Mouse (Mus musculus): ENCODE measurements around the gene Nubpl. TPM values are rescaled to one million over a fixed set of nuclear protein-coding genes. Genes with fewer than 3 reads are reported as not detected.

Gene Nubpl
- total RNA-seq, 2 experiments from 2014 or later, result 7.1 to 7.8 TPM

DNA sequence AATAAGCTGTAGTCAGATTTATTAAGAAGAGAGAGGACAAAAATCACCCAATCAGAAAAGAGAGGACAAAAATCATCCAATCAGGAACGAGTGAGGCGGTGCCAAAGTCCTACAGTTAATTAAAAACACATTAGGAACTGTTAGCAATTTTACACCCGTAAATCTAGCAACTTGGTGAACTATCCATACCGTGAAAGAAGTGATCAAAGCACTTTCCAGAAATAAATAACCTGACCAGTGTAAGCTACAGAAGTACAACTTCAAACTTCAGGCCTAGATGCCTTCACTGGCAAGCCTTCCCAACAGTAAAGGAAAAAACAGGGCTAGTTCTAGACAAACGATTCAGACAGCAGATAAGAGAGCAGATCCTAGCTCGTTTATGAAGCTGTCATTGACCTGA is 220.1 kb downstream of the Nubpl start:
- intact Hi-C loops (cut with DNase I), result no loop called here

DNA sequence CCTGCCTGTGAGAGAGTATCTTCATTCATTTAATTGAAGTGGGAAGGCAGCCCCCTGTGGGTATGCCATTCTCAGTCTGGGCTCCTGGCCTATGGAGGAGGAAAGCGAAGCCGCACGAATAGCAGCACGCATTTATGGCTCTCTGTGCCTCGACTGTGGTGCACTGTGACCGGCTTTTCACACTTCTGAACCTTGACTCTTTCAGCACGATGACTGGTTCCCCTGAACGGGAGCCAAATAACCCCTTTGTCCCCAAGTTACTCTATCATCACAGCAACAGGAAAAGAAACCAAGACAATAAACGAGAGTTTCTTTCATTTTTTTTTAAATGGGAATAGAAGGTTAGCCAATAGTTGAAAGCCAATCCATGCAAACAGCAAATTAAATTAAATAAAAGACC is 220.9 kb downstream of the Nubpl start:
- no peak for DNase-seq
- intact Hi-C loops (cut with DNase I), result no loop called here

More for the DNA sequence above, 220.1 kb downstream of the Nubpl start:
- DNase-seq, result no peak

DNA sequence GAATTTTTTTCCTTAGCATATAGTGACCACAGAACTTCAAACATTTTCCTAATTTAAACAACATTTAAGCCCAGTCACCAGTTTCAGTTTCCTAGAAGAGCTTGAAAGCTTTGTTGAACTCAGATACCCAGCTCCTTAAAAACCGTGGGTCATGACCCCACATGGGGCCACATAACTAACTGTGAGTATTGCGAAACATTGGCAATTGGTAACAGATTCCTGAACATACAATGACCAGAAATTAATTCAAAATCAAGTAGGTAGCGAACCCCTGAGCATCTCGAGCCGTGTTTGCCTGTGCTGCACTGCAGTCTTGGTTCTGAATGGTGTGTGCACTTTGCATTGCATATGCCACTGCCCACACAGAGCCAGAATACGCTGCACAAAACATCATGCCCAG is 221.6 kb downstream of the Nubpl start:
- no peak for DNase-seq
- intact Hi-C loops (cut with DNase I), result no loop called here

DNA sequence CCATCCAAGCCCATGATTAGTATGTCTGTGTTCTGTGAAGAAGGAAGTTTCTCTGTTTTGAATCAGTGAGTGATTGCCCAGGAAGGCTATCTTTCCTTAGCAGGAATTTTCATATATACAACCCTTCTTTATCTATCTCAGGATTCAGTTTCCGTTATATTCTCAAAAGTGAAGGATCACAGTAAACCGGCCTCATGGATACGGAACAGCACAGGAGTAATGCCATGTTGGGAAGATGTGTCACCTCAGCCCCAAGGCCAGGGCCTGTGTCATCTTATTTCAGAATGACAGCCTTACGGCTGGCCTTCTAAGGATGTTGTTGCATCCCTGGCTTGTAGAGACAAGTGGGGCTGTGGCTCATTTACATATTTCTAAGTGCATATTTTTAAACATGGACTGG is 231.0 kb downstream of the Nubpl start:
- intact Hi-C loops (cut with DNase I), result no loop called here
- DNase-seq, result no peak

DNA sequence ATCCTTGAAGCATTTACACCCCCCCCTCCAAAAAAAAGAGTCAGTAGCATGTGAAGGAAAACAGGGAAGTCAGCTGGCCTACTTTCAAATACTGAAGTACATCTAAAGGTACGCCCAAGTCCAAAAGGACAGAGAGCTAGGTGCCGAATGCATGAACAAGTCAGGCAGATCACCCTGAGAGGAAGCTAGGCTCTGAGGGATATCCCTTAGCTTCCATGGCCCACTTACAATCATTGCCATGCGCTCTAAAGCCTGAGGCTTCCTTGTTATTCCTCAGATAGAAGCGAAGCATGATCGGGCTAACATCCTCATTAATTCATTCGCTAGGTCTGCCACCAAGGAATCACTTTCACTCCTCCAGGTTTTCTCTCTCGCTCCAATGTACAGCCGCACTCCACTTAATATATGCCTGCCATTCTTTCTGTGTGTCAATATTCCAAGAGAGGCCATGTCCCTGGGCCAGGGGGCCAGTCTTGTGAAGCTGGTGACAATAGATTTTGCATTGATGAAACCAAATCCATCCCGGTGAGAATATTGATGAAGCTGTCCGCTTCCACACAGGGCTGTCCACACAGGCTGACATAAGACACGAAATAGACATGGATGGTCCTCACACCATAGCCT is 237.7 kb downstream of the Nubpl start:
- no peak for DNase-seq
- intact Hi-C loops (cut with DNase I), result no loop called here

DNA sequence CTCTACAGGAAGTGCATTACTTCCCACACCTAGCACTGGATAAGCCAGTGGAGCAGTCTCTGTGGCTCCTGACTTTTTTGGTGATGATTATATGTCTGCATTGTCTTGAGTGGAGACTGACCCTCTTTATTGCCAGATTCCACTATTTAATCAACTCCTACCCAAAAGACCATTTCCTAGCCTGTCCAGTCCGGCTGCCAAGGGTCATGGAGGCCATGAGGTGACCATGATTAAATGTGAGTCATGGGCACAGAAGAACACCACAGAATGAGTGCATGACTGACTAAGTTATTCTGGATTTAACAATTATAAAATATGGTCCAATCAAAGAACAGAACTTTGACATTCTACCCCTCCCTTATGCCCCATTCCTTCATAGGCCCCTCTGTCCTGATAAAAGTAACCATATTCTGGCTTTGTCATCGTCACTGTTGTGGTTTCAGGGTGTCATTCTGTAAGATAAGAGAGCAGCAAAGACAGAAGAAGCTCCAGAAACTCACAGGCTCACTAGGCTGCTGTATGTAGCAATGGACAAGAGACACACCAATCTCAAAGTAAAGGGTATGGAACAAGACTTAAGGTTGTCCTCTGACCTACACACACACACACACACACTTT is 240.7 kb downstream of the Nubpl start:
- intact Hi-C loops (cut with DNase I), result no loop called here
- DNase-seq, result no peak

DNA sequence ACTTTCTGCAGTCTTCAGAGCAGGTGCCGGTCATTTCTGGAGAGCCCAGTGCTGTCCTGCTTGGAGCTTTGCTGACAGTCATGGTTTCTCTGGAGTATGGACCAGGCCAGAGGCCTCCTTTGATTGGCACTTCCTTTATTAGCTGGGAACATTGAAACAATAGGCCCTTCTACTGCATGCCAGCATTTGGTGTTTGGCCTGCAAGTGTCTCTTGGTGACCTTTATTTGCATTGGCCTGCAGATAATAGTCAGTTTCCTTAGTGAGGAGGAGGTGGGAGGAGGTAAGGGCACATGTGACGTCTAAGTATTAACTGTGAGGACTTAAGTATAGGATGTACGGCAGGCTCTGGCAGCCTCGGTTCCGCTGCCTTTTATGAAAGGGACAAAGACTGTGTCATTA is 249.1 kb downstream of the Nubpl start:
- intact Hi-C loops (cut with DNase I), result no loop called here
- no peak for DNase-seq

DNA sequence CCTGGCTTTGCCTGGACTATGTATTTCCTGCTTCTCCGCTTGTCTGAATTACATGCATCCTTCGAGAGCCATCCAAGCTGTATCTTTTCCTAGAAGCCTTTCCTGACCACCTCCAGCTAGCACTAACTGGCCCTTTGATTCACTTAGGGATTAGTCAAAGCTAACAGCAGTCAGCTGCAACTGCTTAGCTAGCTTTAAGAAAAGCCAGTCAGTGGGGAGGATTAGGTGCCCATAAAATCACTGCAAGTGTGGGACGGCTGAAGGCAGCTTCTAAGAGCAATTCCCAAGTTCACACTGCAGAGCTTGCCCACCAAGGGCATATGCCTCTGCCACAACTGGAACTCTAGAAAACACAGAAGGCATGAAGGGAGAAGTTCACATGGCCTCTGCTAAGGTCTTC is 252.7 kb downstream of the Nubpl start:
- intact Hi-C loops (cut with DNase I), result no loop called here
- DNase-seq, result no peak

DNA sequence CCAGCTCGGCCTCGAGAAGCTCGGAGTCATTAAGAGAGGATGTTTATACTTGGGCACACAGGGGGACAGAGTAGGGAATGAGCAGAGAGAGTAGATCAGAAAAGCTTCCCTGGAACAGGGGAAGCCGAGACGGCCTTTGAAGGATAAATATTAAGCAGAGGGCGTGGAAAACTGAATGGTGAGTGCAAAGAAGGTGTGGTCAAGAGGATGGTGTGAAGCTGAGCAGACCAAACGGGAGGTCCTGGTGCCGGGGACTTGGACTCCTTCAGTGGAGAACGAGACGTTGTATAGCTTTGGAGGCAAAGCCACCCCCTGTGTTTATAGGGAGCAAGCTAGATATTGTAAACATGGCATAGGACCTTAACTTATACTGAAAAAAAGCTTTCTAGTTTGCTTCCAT is 261.9 kb downstream of the Nubpl start:
- DNase-seq, result no peak
- intact Hi-C loops (cut with DNase I), result no loop called here

DNA sequence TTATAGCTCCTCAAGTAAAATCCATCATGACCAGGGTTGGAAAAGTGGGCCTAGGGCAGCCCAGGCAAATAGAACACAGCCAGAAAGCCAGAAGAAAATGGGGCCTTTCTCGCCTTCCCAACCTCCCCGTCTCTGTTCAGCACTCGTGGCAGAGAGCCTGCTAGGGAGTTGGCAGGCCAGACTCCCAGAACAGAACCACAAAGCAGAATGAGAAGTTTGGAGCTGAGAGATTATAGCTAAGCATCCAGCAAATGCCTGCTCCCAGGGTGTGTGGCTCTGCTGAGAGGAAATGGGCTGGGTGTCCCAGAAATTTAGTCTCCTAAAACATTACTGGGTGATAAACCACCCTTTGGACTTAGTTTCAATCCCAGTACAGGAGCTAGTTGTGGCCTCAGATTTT is 262.6 kb downstream of the Nubpl start:
- intact Hi-C loops (cut with DNase I), result no loop called here
- DNase-seq, result no peak

DNA sequence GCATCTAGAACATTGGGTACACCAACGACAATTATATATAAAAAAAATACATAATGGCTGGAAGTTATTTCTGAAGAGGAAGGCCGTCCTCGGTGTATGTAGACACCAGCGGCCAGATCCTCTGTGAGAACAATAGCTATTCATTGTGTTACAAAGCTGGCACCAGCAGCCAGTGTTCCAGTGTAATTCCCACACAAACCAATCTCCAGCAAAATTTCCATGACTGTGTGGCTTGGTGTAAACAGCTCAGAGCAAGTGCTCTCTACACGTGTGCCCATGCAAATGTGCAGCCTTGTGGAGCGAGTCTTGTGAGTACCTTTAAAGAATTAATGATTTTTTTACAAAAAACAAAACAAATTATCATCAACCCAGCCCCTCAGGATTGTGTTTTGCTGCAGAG is 263.7 kb downstream of the Nubpl start:
- intact Hi-C loops (cut with DNase I), result no loop called here
- no peak for DNase-seq

Other genes starting within 250 kb of the Nubpl start
- 10 to 100 TPM; 21.8 to 23.0 TPM for gene Heatr5a, start 126.4 kb upstream of the Nubpl start, total RNA-seq (2021)
- 1 to 10 TPM; 6.8 to 8.4 TPM for gene Dtd2, start 91.2 kb upstream of the Nubpl start, total RNA-seq (2021)
- gene Gpr33, start 69.7 kb upstream of the Nubpl start, total RNA-seq (2021), result not detected